Mouse (Mus musculus) skeletal muscle tissue, adult 2 months (tissue): ENCODE measurements around the gene Stk38l.
A peak's percentile ranks its signal among the peaks of the same experiment; 100 is the strongest.
"Not testable (repeated sequence)": the region's sequence is repeated elsewhere in the genome, so short reads cannot be mapped to it uniquely, and the experiment has no call there.

Experiments used
- DNase-seq: peaks from one replicate; pipeline ENCODE4 v3.0.0-alpha.2; 2012; ENCODE audit warnings: low read depth, low spot score

The Stk38l gene

DNA sequence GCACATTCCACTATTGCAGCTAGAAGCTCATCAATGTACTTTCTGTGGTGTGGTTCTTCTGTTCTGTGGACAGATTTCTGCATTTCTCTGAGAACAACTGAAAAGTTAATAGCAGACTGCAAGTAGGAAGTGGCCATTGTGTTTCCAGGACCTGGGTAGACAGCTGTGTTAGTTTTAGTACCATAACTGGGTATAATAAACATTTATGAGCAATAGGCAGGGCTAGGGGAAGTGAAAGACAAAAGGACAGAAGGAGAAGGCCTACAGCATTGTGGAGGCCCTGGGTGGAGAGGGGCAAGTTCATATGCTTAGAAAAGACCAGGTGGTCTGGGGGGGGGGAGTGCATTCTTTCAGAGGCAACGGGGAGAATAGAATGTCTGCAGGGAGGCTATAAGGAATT lies 8.8 kb downstream of the Stk38l start:
- DNase-seq, result no peak

DNA sequence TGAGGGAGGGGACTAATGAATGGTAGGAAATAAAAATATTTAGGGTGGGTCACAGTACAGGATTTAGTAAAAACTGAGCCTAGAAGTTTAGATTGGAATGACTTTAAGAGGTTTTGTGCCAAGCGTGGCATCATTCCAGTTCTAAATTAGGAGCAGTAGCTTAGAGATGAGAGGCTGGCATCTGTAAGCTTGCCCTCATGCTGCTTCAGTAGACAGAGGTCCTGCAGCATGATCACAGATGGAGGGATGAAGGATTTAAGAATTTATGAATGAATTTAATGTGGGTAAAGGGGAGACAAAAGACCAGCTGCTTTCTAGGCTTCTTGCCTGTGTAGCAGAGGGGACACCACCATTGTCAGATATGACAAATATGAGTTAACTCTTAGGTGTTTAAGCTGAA lies 14.1 kb downstream of the Stk38l start:
- peak; percentile 42 for DNase-seq

DNA sequence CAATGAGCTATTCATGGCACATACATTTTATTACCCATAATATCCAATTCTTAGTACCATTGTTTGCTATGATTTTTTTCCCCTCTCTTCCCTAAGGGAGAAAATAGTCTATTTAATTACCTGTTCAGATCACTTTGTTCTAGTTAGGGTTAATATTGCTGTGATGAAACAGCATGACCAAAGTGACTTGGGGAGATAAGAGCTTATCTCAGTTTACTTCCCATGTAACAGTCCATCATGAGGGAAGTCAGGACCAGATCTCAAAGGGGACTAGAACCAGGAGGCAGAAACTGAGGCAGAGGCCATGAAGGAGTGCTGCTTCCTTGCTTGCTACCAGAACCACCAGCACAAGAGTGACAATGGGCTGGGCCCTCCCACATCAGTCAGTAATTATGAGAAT lies 15.9 kb downstream of the Stk38l start:
- no peak for DNase-seq

- DNase-seq, result no peak
Observed at GRCm38 (mm10) chr6:146741986-146742635, 17.3 kb downstream of the Stk38l start.

GRCm38 (mm10) chr6:146744266-146744665 lies 19.5 kb downstream of the Stk38l start:
- not testable (repeated sequence) for DNase-seq

DNA sequence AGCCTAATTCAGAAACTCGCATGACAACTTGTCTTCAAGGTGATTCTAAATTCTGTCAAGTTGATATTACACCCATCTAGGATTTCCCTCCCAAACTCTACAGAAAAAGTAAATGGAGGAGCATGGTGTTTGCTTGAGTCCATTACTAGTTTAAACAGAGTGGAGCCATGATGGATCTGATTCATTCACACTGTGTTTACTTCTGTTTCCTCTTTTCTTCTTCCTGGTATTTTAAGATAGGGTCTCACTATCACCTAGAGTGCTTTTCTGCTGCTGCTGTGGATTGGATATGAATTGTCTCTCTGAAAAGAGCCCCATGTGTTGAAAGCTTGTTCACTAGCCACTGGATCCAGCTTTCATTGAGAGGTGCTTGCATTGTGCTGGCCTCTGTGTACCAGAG lies 20.4 kb downstream of the Stk38l start:
- no peak for DNase-seq

- DNase-seq, result no peak
Observed at GRCm38 (mm10) chr6:146746577-146746976, 21.8 kb downstream of the Stk38l start.

- DNase-seq, result no peak
Observed at GRCm38 (mm10) chr6:146747057-146747456, 22.3 kb downstream of the Stk38l start.

GRCm38 (mm10) chr6:146748271-146748670 lies 23.5 kb downstream of the Stk38l start:
- DNase-seq, result no peak

DNA sequence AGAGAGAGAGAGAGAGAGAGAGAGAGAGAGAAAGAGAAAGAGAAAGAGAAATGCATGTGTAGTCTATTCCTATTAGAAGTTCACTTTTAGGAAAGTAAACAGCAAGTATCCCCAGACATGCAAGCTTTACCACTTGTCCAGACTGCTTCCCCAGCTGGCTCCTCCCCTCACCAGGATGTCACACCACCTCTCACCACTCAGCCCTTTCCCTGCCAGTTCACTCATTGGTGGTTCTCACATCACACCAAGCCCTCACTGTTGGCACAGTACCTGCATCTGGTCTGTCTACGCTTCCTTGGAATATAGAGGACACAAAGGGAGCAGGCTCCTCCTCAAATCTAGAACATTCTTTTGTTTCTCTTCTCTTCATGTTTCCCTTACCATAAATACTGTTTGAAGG lies 26.9 kb downstream of the Stk38l start:
- no peak for DNase-seq

GRCm38 (mm10) chr6:146752178-146752577 lies 27.4 kb downstream of the Stk38l start:
- DNase-seq, result no peak

DNA sequence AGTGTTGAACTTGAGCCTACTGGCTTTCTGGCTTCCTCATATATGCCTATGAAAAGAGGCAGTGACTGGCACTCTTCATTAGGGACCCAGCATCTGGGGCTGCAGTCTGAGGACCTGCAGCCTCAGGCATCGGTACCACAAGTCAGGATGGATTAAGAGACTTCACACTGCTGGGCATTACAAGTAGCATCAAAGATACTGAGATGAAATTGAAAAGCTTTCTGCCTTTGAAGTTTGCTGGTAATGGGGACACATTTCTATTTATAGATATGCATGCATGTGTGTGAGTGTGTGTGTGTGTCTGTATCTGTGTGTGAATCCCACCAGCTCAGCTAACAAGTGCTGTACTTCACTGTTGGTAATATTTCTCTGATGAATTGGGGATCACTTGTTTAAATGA lies 27.8 kb downstream of the Stk38l start:
- DNase-seq, result no peak

DNA sequence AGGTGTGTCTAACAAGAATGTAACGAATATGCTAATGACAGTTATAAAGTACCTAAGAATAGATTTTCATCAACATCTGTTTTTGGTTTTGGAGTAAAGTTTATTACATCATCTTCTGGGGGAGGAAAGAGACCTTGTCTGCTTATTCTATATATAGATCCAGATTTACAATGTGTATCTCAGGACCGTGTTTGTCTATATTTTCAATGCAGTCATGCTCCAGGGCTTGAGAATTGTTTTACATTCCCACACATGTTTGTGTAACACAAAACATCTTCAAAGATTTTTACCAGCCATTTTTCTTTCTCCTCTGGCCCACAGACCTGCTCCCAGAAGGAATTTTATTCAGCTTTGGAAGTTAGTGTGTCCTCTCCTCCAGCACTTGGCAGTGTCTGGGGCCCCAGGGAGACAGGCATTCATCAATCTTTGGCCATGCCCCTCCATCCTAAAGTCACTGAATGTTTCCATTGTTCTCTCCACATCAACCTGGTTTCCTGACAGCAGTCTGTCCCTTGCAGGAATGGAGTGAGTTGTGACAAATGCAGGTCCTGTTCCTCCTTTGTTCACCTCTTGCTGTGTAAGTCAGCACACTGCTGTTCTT lies 28.9 kb downstream of the Stk38l start:
- DNase-seq, result no peak

- DNase-seq, result no peak
Observed at GRCm38 (mm10) chr6:146755136-146755535, 30.3 kb downstream of the Stk38l start.

DNA sequence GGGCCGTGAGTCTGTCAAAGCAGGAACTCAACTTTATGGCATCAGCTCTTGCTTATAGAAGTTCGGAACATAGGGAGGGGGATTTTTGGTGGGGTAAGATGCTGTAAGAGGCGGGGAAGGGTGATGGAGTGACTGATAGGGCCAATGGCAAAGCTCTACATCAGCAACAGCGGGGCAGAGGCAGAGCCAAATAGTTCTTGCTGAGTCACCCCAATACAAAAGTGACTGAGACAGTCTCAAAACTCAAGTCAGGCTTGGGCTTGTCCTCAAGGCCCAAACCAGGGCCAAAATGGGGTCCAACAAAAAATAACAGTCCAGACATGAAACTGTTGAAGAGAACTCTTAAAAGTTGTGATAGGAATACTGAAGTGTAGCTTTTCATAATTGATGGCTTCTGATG lies 30.9 kb downstream of the Stk38l start:
- DNase-seq, result no peak

DNA sequence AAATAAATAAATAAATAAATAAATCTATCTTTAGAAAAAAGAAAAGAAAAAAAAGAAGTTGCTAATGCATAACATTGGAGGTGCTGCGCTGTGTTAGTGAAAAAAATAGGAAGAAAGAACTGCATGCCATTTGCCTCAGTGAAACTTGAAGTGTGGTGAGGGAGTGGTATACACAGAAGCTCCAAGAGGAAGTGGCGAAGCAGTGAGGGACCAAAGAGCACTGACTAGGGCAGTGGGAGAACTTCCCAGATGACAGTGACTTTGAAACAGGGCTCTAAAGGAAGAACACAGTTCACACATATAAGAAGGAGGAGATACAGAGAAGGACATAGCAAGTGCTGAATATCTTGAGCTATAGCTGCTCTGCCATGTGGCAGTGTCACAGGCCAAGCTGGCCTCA lies 34.2 kb downstream of the Stk38l start:
- no peak for DNase-seq

GRCm38 (mm10) chr6:146760022-146760421 lies 35.2 kb downstream of the Stk38l start:
- no peak for DNase-seq

DNA sequence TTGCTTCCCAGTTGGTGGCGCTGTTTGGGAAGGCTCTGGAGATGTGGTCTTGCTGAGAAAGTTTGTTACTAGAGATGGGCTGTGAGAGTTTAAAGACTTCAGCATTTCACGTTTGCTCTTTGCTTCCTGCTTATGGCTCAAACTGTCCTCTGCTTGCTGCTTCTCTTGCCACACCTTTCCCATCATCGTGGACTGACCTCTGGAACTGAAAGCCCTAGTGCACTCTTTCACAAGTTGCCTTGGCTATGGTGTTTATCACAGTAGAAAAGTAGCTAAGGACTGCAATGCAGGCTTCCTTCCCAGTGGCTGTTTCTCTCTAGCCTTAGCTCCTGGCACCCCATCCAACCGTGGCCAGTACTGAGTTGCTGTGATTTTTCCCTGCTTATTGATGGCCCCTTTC lies 35.9 kb downstream of the Stk38l start:
- DNase-seq, result no peak

GRCm38 (mm10) chr6:146762264-146762898 lies 37.6 kb downstream of the Stk38l start:
- no peak for DNase-seq

GRCm38 (mm10) chr6:146764593-146764992 lies 39.8 kb downstream of the Stk38l start:
- no peak for DNase-seq

DNA sequence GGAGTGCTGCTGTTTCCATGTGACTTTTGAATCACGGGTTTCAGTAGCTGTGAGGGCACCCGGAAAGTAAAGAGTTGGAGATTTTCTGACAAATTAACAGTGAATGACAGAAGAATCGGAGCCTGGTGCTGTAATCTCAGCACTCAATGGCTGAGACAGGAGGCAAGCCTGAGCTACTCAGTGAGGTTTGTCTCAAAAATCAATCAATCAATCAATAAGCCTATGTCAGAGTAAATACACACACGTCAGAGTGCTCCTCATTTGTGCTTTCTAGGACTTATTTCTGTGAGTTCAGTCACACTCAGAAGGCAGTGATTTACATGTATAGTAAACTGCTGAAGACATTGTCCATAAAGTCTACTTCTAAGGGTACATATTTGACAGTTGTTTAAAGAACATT lies 40.5 kb downstream of the Stk38l start:
- DNase-seq, result no peak

- DNase-seq, result no peak
Observed at GRCm38 (mm10) chr6:146768813-146769404, 44.1 kb downstream of the Stk38l start.
